Mouse (Mus musculus) forebrain, embryonic 15.5 days (tissue): ENCODE measurements around the gene Trim9. TPM values are rescaled to one million over a fixed set of nuclear protein-coding genes. Genes with fewer than 3 reads are reported as not detected.

Source experiments
- ATAC-seq: fragments of 200-750 bp; cut with Nextera tagmentation; replicated peaks from 2 replicates; pipeline ENCODE4 v1.8.0; 2017; ENCODE audit warnings: mild to moderate bottlenecking, moderate TSS enrichment, moderate library complexity
- H3K27ac ChIP-seq: fragments of 300-500 bp; sonication (generic); replicated peaks from 2 replicates; pipeline ENCODE4 v1.5.1; 2015; ENCODE audit warnings: mild to moderate bottlenecking, inconsistent platforms
- H3K27me3 ChIP-seq: fragments of 300-500 bp; sonication (generic); 2 replicates; pipeline ENCODE4 v1.6.1; 2015; ENCODE audit warnings: inconsistent platforms
- H3K36me3 ChIP-seq: fragments of 300-500 bp; sonication (generic); 2 replicates; pipeline ENCODE4 v1.6.1; 2015; ENCODE audit warnings: mild to moderate bottlenecking, inconsistent platforms
- H3K4me1 ChIP-seq: fragments of 300-500 bp; sonication (generic); 2 replicates; pipeline ENCODE4 v1.6.1; 2015; ENCODE audit warnings: inconsistent platforms
- H3K4me2 ChIP-seq: fragments of 300-500 bp; sonication (generic); replicated peaks from 2 replicates; pipeline ENCODE4 v1.6.1; 2015; ENCODE audit warnings: mild to moderate bottlenecking, inconsistent platforms
- H3K4me3 ChIP-seq: fragments of 300-500 bp; sonication (generic); 2 replicates; pipeline ENCODE4 v1.5.1; 2015; ENCODE audit warnings: mild to moderate bottlenecking, inconsistent platforms
- H3K9ac ChIP-seq: fragments of 300-500 bp; sonication (generic); replicated peaks from 2 replicates; pipeline ENCODE4 v1.6.1; 2015; ENCODE audit warnings: mild to moderate bottlenecking, inconsistent platforms
- H3K9me3 ChIP-seq: fragments of 300-500 bp; sonication (generic); 2 replicates; pipeline ENCODE4 v1.6.1; 2016; ENCODE audit warnings: inconsistent platforms
- WGBS: fragments of 180-500 bp; shearing (Covaris S2); methylation state at CpG from one replicate; pipeline ENCODE4 v1.1.7; 2015; ENCODE audit warnings: mixed read lengths; 5-methylcytosine and 5-hydroxymethylcytosine counted together
- polyA plus RNA-seq: library from polyadenylated mRNA; unstranded; fragments of >200 nt; fragmentation: Nextera tagmentation; extraction: Ambion mirVana; gene quantifications from 2 replicates; pipeline ENCODE4 v1.2.1, GENCODE M21; 2015

Trim9 gene
- polyA plus RNA-seq, result 45.4 and 51.8 TPM in 2 replicates

DNA sequence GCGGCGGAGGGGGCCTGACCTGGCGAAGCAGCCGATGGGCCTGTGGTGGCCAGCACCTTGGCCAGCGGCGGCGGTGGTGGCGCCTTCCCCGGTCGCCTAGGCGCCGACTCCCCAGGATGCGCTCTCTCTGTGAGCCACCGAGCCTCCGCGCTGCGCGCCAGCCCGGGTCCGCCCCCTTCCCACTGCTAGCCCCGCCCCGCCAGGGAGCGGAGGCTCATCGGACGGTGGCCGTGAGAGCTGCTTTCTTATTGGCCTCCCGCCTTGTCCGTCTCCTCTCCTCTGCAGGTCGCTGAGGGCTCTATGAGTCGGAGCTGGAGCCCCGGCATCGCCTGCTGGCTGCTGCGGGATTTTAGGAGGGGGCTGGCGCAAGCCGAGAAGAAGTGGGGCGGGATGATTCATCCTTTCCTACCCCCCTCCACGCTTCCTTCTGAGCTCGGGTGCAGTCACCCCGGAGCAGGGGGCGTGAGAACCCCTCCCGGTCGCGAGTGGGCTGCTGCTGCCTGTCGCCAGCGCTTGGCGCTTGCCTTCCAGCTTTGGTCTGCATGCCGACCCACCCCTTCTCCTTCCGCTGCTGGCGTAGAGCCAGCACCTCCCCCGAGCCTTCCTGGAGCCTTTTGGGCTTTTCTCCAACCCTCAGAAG lies at the start of gene Trim9:
Trim9 (minus strand) TSS at position 413 of the 640 bp plus-strand sequence.
- Histone ChIP-seq H3K4me1 (peaks cover 38% of the 10 kb centered on the region), H3K36me3 (no peaks in the 10 kb centered on the region), H3K27ac (peak within 1 kb of the TSS; percentile 98), H3K4me3 (peak within 1 kb of the TSS; percentile 60), H3K9ac (peak within 1 kb of the TSS; percentile 76), H3K27me3 (no peaks in the 10 kb centered on the region), H3K4me2 (peak within 1 kb of the TSS; percentile 97), H3K9me3 (no peaks in the 10 kb centered on the region)
- ATAC-seq, result peak; percentile 97
- under 1% methylated on average over 40 of the region's 50 CpGs for WGBS

DNA sequence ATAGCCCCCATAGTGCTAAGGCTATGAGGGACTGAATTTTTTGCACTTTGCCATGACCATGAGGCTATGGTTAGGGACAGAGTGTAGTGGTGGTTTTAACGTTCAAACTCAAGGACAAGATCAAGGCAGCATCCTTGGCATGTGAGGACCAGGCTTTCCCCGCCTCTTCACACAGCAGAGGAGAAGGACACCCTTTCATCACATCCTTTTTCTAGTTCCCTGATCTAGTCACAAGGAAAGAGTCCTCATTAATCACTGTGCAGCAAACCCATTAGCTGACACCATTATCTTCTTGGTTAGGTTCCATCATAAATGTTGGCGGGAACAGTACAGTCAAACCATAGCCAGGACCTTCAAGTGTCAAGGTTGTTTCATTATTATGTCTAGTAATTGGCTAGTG lies 47.6 kb upstream of the Trim9 start:
- no peaks in the 10 kb centered on the region for H3K9me3 ChIP-seq

DNA sequence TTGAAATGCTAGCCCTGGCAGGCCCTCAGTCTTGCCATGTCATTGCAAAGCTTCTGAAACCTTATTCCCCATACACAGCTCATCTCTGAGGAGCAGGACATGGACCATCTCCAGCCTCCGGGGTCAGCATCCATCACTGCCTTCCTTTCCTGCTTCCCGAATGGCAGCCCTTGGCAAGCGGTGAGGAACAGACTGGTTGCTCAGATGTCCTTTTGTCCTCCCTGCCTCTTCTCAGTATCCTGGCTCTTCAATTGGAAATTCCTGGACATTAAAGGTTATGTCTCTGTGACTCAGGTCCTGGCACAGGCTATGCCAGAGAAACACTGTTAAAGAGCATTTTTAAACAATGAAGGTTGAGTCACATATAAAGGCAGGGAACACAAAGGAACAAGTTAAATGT lies 43.8 kb upstream of the Trim9 start:
- Histone ChIP-seq H3K4me2 (no peak overlapping the region), H3K9ac (no peak overlapping the region), H3K27me3 (no peaks in the 10 kb centered on the region), H3K27ac (no peak overlapping the region), H3K9me3 (no peaks in the 10 kb centered on the region), H3K36me3 (no peaks in the 10 kb centered on the region), H3K4me1 (no peaks in the 10 kb centered on the region), H3K4me3 (no peak overlapping the region)
- whole genome bisulfite sequencing, result 83% methylated on average over 3 of the region's 3 CpGs
- no peak for ATAC-seq

More for the DNA sequence above, 47.6 kb upstream of the Trim9 start:
- H3K27ac ChIP-seq, result no peak overlapping the region
- 82% methylated on average over 3 of the region's 3 CpGs for WGBS
- no peaks in the 10 kb centered on the region for H3K4me1 ChIP-seq
- no peaks in the 10 kb centered on the region for H3K36me3 ChIP-seq
- no peak overlapping the region for H3K4me3 ChIP-seq
- H3K4me2 ChIP-seq, result no peak overlapping the region
- H3K9ac ChIP-seq, result no peak overlapping the region
- ATAC-seq, result no peak
- no peaks in the 10 kb centered on the region for H3K27me3 ChIP-seq

DNA sequence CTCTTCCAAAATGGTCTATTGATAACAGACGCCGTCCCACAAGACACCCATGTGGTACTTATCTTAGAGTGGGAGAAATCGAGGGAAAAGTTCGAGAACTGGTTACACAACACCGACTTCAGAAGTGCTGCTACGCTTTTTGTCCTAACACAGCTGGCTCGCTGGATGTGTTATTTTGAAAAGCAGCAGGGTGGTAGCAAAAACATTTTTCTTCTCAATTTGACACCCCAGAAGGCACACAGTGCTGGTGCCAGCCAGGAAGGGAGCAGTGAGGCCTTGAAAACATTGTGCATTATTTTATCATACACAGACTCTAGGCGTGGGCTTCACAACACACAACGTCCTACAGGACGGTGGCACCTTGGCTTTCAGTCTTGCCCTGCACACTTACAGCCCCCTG lies 27.6 kb upstream of the Trim9 start:
- Histone ChIP-seq H3K36me3 (no peaks in the 10 kb centered on the region), H3K9ac (no peak overlapping the region), H3K4me2 (no peak overlapping the region), H3K27me3 (no peaks in the 10 kb centered on the region), H3K4me1 (no peaks in the 10 kb centered on the region), H3K27ac (no peak overlapping the region), H3K9me3 (no peaks in the 10 kb centered on the region), H3K4me3 (no peak overlapping the region)
- ATAC-seq, result no peak
- 84% methylated on average over 10 of the region's 10 CpGs for WGBS

DNA sequence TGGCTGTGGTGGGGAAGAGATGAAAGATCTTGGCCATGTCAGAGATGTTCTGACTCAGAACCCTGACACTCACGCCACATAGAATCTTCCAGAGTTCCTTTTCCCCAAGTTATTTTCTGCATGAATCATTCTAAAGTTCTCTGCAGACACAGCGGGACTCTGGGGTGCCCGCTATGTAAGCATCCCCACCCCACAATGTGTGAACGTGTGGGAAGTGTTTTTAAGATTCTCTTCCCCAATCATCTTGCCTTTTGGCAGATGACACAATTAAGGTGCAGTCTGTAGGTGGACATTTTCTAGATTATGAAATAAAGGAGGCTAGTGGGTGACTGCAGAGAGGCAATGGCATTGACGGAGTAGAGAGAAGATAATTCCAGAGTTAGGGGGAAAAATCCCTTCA lies 25.5 kb upstream of the Trim9 start:
- no peaks in the 10 kb centered on the region for H3K27me3 ChIP-seq
- H3K27ac ChIP-seq, result no peak overlapping the region
- H3K9ac ChIP-seq, result no peak overlapping the region
- 81% methylated on average over 5 of the region's 5 CpGs for WGBS
- no peak overlapping the region for H3K4me3 ChIP-seq
- no peaks in the 10 kb centered on the region for H3K36me3 ChIP-seq
- H3K4me2 ChIP-seq, result no peak overlapping the region
- ATAC-seq, result no peak
- peaks cover 8% of the 10 kb centered on the region for H3K4me1 ChIP-seq
- no peaks in the 10 kb centered on the region for H3K9me3 ChIP-seq

DNA sequence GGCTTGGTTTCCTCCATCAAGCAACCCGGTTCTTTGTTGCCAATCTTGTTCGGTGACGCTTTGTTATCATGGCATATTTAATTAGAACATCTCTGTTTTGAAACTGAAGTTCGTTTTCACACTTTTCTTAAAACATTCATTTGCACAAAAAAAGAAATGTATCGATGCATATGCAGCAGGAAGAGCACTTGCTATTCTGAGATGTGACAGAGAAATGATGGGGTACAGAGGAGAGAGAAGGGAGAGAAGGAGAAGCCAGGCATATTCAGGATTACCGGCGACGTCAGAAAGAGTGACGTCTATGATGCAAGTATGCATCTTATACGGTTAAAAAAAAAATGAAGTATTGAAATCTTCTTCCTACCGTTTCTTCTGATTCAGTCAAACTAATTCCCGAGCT lies 21.9 kb upstream of the Trim9 start:
- Histone ChIP-seq H3K4me1 (peaks cover 16% of the 10 kb centered on the region), H3K4me3 (no peak overlapping the region), H3K27ac (0 out of 2 replicates have a peak overlapping the region, but pooled peaks have one; percentile 33), H3K27me3 (no peaks in the 10 kb centered on the region), H3K36me3 (no peaks in the 10 kb centered on the region), H3K9me3 (no peaks in the 10 kb centered on the region), H3K9ac (no peak overlapping the region), H3K4me2 (no peak overlapping the region)
- 69% methylated on average over 12 of the region's 12 CpGs for WGBS
- ATAC-seq, result no peak

DNA sequence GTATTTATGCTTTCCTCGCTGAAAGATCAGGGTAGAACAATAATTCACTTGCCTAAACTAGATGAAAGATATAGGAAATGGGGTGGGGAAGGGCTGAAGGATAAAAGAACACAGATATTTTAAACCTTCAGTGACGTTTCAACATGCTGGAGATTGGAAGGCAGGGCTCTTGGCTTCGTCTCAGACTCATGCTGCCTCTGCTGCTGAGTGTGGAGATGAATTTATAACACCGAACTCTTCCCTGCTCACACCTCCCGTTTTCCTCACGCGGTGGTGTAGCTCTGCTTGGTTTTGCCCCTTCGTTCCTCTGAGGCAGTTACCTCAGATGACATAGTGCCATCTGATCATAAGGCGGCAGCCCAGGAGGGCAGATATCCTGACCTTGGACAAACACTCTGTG lies 21.4 kb upstream of the Trim9 start:
- 76% methylated on average over 9 of the region's 9 CpGs for WGBS
- ATAC-seq, result no peak

DNA sequence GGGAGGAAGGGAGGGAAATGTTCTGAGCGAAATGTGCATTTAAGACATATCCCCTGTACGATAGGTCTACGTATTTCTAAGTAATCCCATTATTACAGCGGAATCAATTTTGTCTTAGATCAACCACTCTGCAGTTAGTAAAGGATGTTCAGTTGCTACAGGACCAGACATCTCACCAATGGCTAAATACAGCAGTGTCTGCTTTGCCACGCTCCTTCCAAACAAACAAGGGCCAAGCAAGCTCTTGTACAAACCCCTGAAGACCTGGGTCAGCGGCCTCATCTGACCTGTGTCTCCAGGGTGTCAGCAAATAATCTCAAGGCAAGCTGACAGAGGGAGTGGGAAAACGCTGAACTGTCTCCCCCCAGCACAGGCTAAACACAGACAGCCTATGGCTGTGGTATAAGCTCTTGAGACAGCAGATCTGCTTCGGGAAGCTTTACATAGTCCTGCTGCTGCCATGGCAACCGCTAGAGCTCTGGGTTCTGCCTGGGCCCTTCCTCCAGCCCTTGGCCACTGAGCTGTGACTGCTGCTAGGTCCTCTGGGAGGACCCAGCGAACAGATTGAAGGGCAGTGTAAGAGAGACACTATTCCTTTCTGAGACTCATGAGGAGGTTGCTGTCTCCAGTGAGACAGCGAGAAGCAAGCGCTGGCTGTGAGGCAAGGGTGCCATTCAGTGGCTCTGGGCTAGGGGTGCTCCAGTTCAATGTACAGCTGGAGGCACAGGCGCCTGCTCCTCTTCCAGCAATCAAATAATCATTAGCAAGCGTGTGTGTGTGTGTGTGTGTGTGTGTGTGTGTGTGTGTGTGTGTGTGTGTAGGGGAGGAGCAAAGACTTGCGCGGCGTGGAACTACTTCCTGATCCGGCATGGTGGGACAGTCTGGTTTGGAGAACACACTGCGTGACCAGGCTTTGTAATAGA lies 20.2 kb upstream of the Trim9 start:
- Histone ChIP-seq H3K4me2 (peak overlapping the region; percentile 44), H3K36me3 (no peaks in the 10 kb centered on the region), H3K4me1 (peaks cover 16% of the 10 kb centered on the region), H3K4me3 (peak overlapping the region; percentile 26), H3K27me3 (no peaks in the 10 kb centered on the region), H3K9ac (peak overlapping the region; percentile 34), H3K27ac (peak overlapping the region; percentile 90), H3K9me3 (no peaks in the 10 kb centered on the region)
- 22% methylated on average over 19 of the region's 19 CpGs for WGBS
- peak; percentile 97 for ATAC-seq

More for the DNA sequence above, 21.4 kb upstream of the Trim9 start:
- no peak overlapping the region for H3K4me2 ChIP-seq
- H3K4me1 ChIP-seq, result peaks cover 16% of the 10 kb centered on the region
- H3K9me3 ChIP-seq, result no peaks in the 10 kb centered on the region
- no peaks in the 10 kb centered on the region for H3K27me3 ChIP-seq
- H3K27ac ChIP-seq, result peak overlapping the region; percentile 66
- no peak overlapping the region for H3K4me3 ChIP-seq
- no peaks in the 10 kb centered on the region for H3K36me3 ChIP-seq
- H3K9ac ChIP-seq, result no peak overlapping the region

DNA sequence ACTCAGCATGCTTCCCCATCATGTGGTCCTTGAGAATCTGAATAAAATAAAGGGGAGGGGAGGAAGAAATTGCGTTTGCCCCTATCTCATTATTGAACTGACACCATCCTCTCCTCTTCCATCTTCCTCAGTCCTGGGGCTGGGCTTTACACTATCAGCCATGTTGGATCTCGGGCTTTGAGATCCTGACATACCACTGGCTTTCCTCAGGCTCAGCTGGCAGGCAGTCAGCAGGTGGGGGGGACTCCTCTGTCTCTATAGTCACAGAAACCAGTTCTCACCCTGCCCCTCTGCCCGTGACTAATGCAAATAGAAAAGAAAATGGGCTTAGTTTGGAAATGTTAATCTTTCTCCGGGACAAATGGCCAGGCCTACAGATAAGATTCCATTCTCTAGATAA lies 15.6 kb upstream of the Trim9 start:
- Histone ChIP-seq H3K27ac (no peak overlapping the region), H3K4me3 (no peak overlapping the region), H3K9me3 (no peaks in the 10 kb centered on the region), H3K36me3 (no peaks in the 10 kb centered on the region), H3K4me1 (peaks cover 9% of the 10 kb centered on the region), H3K4me2 (no peak overlapping the region), H3K9ac (no peak overlapping the region), H3K27me3 (no peaks in the 10 kb centered on the region)
- ATAC-seq, result no peak
- WGBS, result 17% methylated on average over 4 of the region's 4 CpGs

DNA sequence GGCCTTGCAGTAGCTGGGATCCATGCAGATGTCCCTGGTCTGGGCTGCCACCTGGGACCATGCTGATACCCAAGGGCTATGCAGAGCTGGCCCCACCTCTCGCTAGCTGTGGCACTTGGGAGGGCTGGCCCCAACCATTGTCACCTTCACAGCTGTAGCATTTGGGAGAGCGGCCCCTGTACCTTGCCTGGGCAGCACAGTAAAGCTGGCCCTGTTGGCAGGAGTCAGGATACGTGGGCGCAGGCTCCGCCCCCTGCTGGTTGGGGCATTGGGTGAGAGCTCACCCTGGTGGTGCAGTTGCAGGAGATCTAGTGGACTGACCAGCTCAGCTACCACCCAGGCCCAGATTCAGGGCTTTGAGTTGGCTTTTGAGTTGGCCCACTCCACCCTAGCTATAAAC lies 12.9 kb upstream of the Trim9 start:
- ATAC-seq, result no peak
- no peaks in the 10 kb centered on the region for H3K27me3 ChIP-seq
- WGBS, result 90% methylated on average over 5 of the region's 5 CpGs
- H3K9me3 ChIP-seq, result no peaks in the 10 kb centered on the region
- no peak overlapping the region for H3K4me3 ChIP-seq
- H3K4me2 ChIP-seq, result no peak overlapping the region
- no peak overlapping the region for H3K27ac ChIP-seq
- no peaks in the 10 kb centered on the region for H3K4me1 ChIP-seq
- no peak overlapping the region for H3K9ac ChIP-seq
- H3K36me3 ChIP-seq, result no peaks in the 10 kb centered on the region

DNA sequence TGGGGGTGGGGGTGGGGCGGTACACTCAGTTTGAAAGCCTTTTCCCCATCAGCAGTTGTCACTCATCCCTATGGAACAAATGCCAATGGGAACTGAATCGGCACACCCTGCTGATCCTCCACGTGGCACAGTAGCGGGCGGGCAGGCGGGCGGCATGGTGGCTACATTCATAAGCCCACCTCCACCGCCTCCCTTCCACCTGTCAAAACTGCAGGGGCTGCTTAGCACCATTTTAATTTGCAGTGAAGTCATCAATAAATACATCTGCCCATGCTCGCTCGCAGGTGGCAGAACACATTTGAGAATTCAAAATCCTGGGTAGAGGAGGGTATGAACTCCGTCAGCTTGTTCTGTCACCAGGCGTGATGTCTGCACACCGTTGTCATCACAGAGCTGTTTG lies 12.0 kb upstream of the Trim9 start:
- 0 out of 2 replicates have a peak, but pooled peaks cover 3% of the 10 kb centered on the region for H3K4me1 ChIP-seq
- no peak overlapping the region for H3K4me3 ChIP-seq
- H3K9ac ChIP-seq, result no peak overlapping the region
- WGBS, result 52% methylated on average over 13 of the region's 13 CpGs
- no peak overlapping the region for H3K27ac ChIP-seq
- 0 out of 2 replicates have a peak overlapping the region, but pooled peaks have one; percentile 10 for H3K4me2 ChIP-seq
- H3K27me3 ChIP-seq, result no peaks in the 10 kb centered on the region
- no peaks in the 10 kb centered on the region for H3K9me3 ChIP-seq
- H3K36me3 ChIP-seq, result no peaks in the 10 kb centered on the region
- peak; percentile 41 for ATAC-seq

DNA sequence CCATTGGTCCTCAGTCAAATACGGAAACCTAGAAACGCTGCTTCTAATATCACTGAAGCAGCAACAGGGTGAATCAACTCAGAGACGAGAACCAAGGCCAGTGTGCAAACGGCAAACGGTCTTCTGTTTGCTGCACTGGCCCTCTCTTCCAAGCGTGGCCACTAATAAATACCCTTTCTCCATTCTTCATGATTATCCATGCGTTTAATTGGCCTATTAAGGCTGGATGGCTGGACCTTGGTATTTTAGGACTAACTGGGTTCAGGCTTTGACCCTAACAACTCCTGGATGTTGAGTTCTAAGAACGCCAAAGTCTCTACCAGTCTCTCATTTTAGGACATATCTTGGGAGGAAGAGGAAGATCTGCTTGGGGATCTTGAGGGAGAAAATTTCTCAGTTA lies 7.5 kb upstream of the Trim9 start:
- H3K4me3 ChIP-seq, result no peak overlapping the region
- no peak overlapping the region for H3K27ac ChIP-seq
- 11% methylated on average over 8 of the region's 8 CpGs for WGBS
- no peaks in the 10 kb centered on the region for H3K9me3 ChIP-seq
- no peak for ATAC-seq
- no peaks in the 10 kb centered on the region for H3K36me3 ChIP-seq
- no peak overlapping the region for H3K4me2 ChIP-seq
- H3K4me1 ChIP-seq, result 0 out of 2 replicates have a peak, but pooled peaks cover 7% of the 10 kb centered on the region
- H3K9ac ChIP-seq, result no peak overlapping the region
- H3K27me3 ChIP-seq, result no peaks in the 10 kb centered on the region
